Mouse (Mus musculus) heart, adult 2 months (tissue): ENCODE measurements around the gene Tacc2.

Experiments
- CTCF ChIP-seq: fragments of 200-600 bp; IDR thresholded peaks from 2 replicates; pipeline ENCODE4 v1.8.1; 2022; ENCODE audit warnings: antibody characterized with exemption, mild to moderate bottlenecking, moderate library complexity
- EP300 ChIP-seq: fragments of 200-500 bp; IDR thresholded peaks from 2 replicates; pipeline ENCODE4 v1.6.1; 2011; ENCODE audit warnings: low read depth, low read length, control low read depth; ENCODE audit not compliant: insufficient read depth

DNA sequence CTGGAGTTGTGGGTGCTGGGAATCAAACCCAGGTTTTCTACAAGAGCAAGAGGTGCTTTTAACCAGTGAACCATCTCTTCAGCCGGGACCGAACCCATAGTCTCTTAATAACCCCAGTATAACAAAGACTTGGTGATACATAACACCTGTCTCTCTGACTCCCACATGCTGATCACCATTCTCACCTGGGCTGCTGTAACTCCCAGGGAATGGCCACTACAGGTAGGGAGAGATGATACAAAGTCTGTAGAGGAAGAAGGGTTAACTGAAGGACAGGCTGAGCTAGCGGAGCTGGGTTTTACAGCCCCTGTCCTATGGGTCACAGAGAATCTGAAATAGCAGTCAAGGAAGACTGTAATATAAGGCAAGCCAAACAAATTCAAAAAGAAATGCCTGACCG, 34.1 kb upstream of the Tacc2 start:
- TF ChIP-seq CTCF = no peak
- no peak for TF ChIP-seq EP300
